10 mouse cellular contexts compared by ENCODE assay signal in the genomic region with DNA sequence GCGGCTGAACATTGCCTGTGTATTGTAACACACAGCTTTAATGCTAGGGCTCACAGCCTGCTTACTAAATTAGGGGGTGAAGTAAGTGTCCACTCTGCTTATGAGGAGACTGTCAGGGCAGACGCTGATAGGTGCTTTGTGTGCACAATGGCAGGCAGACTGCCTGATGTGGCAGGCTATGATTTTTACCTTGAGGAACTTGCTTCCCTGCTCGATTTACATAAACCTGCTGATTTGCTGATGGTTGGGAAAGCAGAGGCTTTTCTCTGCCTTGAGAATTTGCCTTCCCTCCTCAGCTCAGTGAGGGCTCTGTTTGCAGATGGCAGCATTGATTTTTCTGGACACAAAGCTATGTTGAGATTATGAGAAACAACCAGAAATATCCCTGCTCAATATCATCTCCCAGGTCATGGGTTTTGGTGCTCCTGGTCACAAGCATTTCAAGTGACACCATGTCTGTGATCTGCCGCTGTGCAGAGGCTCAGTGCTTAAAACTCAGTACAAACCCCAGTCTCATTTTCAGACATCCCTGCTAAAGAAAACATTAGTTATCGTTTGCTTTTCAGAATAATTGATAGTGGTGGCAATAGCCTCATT.
DNase-seq lines count a peak whose midpoint lies in the region; ATAC-seq and TF ChIP-seq lines count a peak whose summit lies in the region.
"Had no signal": no experiment of that assay in that cellular context is flagged by ENCODE, and none has a peak within 500 bp of the region (broad histone marks: within the 10 kb centered on the region; RNA-seq: fewer than 3 reads in every experiment).

No protein-coding gene starts in this region.

- peaks cover 11% of the 10 kb centered on the region; the same call in 1 of the 2 replicates for H3K4me1 ChIP-seq in kidney, embryonic 15.5 days
- H3K4me1 ChIP-seq in kidney, adult 2 months (ENCODE audit: control insufficient read depth, insufficient read depth, low read length): peaks cover 5% of the 10 kb centered on the region; the same call in 1 of the 2 replicates
- H3K4me1 ChIP-seq in forebrain, embryonic 11.5 days (replicated peaks; ENCODE audit: control insufficient read depth, insufficient read depth, low read length): peaks cover 23% of the 10 kb centered on the region
- peaks cover 43% of the 10 kb centered on the region for H3K4me1 ChIP-seq in hindbrain, embryonic 14.5 days (replicated peaks; ENCODE audit: control insufficient read depth, insufficient read depth, low read length)
- peaks cover 28% of the 10 kb centered on the region for H3K4me1 ChIP-seq in neural tube, embryonic 14.5 days (ENCODE audit: control insufficient read depth, insufficient read depth, low read length)

- no peak overlapping the region for H3K4me3 ChIP-seq in kidney, embryonic 15.5 days (replicated peaks)
- H3K4me3 ChIP-seq in kidney, adult 2 months (ENCODE audit: insufficient read depth, low read depth, low read length): no peak overlapping the region
- H3K4me3 ChIP-seq in forebrain, embryonic 11.5 days (ENCODE audit: low read depth, low read length): no peak overlapping the region
- H3K4me3 ChIP-seq in hindbrain, embryonic 14.5 days (replicated peaks; ENCODE audit: low read length): no peak overlapping the region
- no peak overlapping the region for H3K4me3 ChIP-seq in neural tube, embryonic 14.5 days (ENCODE audit: low read depth, low read length)
- H3K4me3 ChIP-seq: left cerebral cortex, adult 2 months had no signal

- no peak overlapping the region for H3K4me2 ChIP-seq in kidney, embryonic 15.5 days
- H3K4me2 ChIP-seq in forebrain, embryonic 11.5 days (ENCODE audit: low read depth, low read length, severe bottlenecking): peak overlapping the region; percentile 24; the same call in 1 of the 2 replicates
- peak overlapping the region; percentile 18; the same call in 1 of the 2 replicates for H3K4me2 ChIP-seq in hindbrain, embryonic 14.5 days (replicated peaks)
- H3K4me2 ChIP-seq in neural tube, embryonic 14.5 days (ENCODE audit: low read depth, low read length): no peak overlapping the region

- no peaks in the 10 kb centered on the region for H3K9me3 ChIP-seq in kidney, embryonic 15.5 days (replicated peaks)
- no peaks in the 10 kb centered on the region for H3K9me3 ChIP-seq in forebrain, embryonic 11.5 days (ENCODE audit: control insufficient read depth, low read length)
- no peaks in the 10 kb centered on the region for H3K9me3 ChIP-seq in hindbrain, embryonic 14.5 days (ENCODE audit: control insufficient read depth, low read length)
- no peaks in the 10 kb centered on the region for H3K9me3 ChIP-seq in neural tube, embryonic 14.5 days (ENCODE audit: control insufficient read depth, low read length)

- ATAC-seq in kidney, embryonic 15.5 days (replicated peaks; ENCODE audit: low FRiP score): no peak
- ATAC-seq in forebrain, embryonic 11.5 days (replicated peaks; ENCODE audit: low FRiP score): peak; percentile 73
- peak; percentile 56; the same call in 1 of the 2 replicates for ATAC-seq in hindbrain, embryonic 14.5 days (ENCODE audit: low FRiP score)
- peak; percentile 47 for ATAC-seq in neural tube, embryonic 14.5 days (ENCODE audit: low read depth)

- DNase-seq in kidney, adult 2 months: no peak
- no peak for DNase-seq in forebrain, embryonic 11.5 days (ENCODE audit: low spot score)
- no peak for DNase-seq in hindbrain, embryonic 14.5 days (ENCODE audit: low spot score)
- DNase-seq in cerebellum, postnatal 4 days (ENCODE audit: low spot score in 2 of 2): no peak
- DNase-seq in adrenal gland, adult 18-20 months (ENCODE audit: low spot score in 2 of 2): no peak
- DNase-seq: heart, postnatal 4 days; kidney, postnatal 14 days had no signal

- no peaks in the 10 kb centered on the region for H3K27me3 ChIP-seq in kidney, embryonic 15.5 days
- H3K27me3 ChIP-seq in kidney, adult 2 months (replicated peaks; ENCODE audit: control insufficient read depth, insufficient read depth, low read length): no peaks in the 10 kb centered on the region
- no peaks in the 10 kb centered on the region for H3K27me3 ChIP-seq in forebrain, embryonic 11.5 days (ENCODE audit: control insufficient read depth, insufficient read depth, low read length)
- H3K27me3 ChIP-seq in hindbrain, embryonic 14.5 days (ENCODE audit: control insufficient read depth, insufficient read depth, low read length): no peaks in the 10 kb centered on the region
- H3K27me3 ChIP-seq in neural tube, embryonic 14.5 days (ENCODE audit: control insufficient read depth, insufficient read depth, low read length): no peaks in the 10 kb centered on the region

- no peak for TF ChIP-seq CTCF in kidney, adult 2 months (conservative IDR thresholded peaks at IDR 0.05; ENCODE audit: insufficient read depth, insufficient read length, low read depth, low read length)

- WGBS in kidney, embryonic 15.5 days: 48% methylated on average over 5 of the region's 5 CpGs
- whole genome bisulfite sequencing in kidney, adult 2 months: 59% methylated on average over 5 of the region's 5 CpGs
- WGBS in forebrain, embryonic 11.5 days: 24% methylated on average over 5 of the region's 5 CpGs
- WGBS in hindbrain, embryonic 14.5 days: 14% methylated on average over 5 of the region's 5 CpGs
- WGBS in neural tube, embryonic 14.5 days: 9% methylated on average over 5 of the region's 5 CpGs

- H3K27ac ChIP-seq in kidney, embryonic 15.5 days: peak overlapping the region; percentile 37; the same call in 1 of the 2 replicates
- no peak overlapping the region for H3K27ac ChIP-seq in kidney, adult 2 months (ENCODE audit: insufficient read depth, low read depth, low read length)
- peak overlapping the region; percentile 79 for H3K27ac ChIP-seq in forebrain, embryonic 11.5 days (ENCODE audit: low read depth, low read length)
- H3K27ac ChIP-seq in hindbrain, embryonic 14.5 days: peak overlapping the region; percentile 94
- H3K27ac ChIP-seq in neural tube, embryonic 14.5 days (ENCODE audit: low read depth, low read length): peak overlapping the region; percentile 88
- H3K27ac ChIP-seq: left cerebral cortex, adult 2 months had no signal

- H3K9ac ChIP-seq in kidney, embryonic 15.5 days: no peak overlapping the region
- H3K9ac ChIP-seq in forebrain, embryonic 11.5 days (ENCODE audit: low read length): peak overlapping the region; percentile 46
- peak overlapping the region; percentile 53 for H3K9ac ChIP-seq in hindbrain, embryonic 14.5 days
- peak overlapping the region; percentile 34; the same call in 1 of the 2 replicates for H3K9ac ChIP-seq in neural tube, embryonic 14.5 days (replicated peaks; ENCODE audit: low read depth, low read length)

- peaks cover 10% of the 10 kb centered on the region; the same call in 1 of the 2 replicates for H3K36me3 ChIP-seq in kidney, embryonic 15.5 days
- no peaks in the 10 kb centered on the region for H3K36me3 ChIP-seq in kidney, adult 2 months (ENCODE audit: control insufficient read depth, insufficient read depth, low read length)
- H3K36me3 ChIP-seq in forebrain, embryonic 11.5 days (ENCODE audit: control insufficient read depth, insufficient read depth, low read length): no peaks in the 10 kb centered on the region; the same call in 1 of the 2 replicates
- no peaks in the 10 kb centered on the region for H3K36me3 ChIP-seq in hindbrain, embryonic 14.5 days (replicated peaks; ENCODE audit: control insufficient read depth, insufficient read depth)
- no peaks in the 10 kb centered on the region for H3K36me3 ChIP-seq in neural tube, embryonic 14.5 days (ENCODE audit: control insufficient read depth, insufficient read depth, low read length)

- no peak for TF ChIP-seq POLR2A in kidney, adult 2 months (IDR thresholded peaks at IDR 0.05; ENCODE audit: low read depth, low read length)

Comparison
In these comparisons a context has a peak if more than half of its experiments do, and no peak if none do; other contexts are left out.
1. H3K4me2 ChIP-seq: peak in forebrain, embryonic 11.5 days (single experiment) and hindbrain, embryonic 14.5 days (single experiment); none in kidney, embryonic 15.5 days (single experiment) and neural tube, embryonic 14.5 days (single experiment).